Mouse (Mus musculus) ES-Bruce4 (cell line): Measurements from ENCODE around the gene Lhx3.

Source experiments
- EP300 ChIP-seq: IDR thresholded peaks from 2 replicates; pipeline ENCODE4 v1.6.1; 2011; ENCODE audit warnings: low read depth, low read length; ENCODE audit not compliant: insufficient read depth
- POLR2A ChIP-seq: IDR thresholded peaks from one replicate; pipeline ENCODE4 v1.8.1; 2011; ENCODE audit warnings: low read length; ENCODE audit not compliant: insufficient read depth

GRCm38 (mm10) chr2:26234253-26234652 is 26.2 kb upstream of the Lhx3 start:
- TF ChIP-seq POLR2A (no peak), EP300 (no peak)
